Mouse (Mus musculus) cerebellum, adult 18-20 months (tissue): ENCODE measurements at regions not wholly inside any gene's neighbourhood (a gene's known extent, or its start where the extent isn't known, plus 50 kb on each side); places are given as distances from the start of the nearest gene placed in this dataset.

Experiments
- DNase-seq, 2 experiments: peaks; one replicate each; pipeline ENCODE4 v3.0.0; 2021

GRCm38 (mm10) chr7:73294399-73294798 lies 80.9 kb upstream of the Rgma start:
- DNase-seq = no peak

GRCm38 (mm10) chr7:73302501-73302900 lies 72.8 kb upstream of the Rgma start:
- no peak for DNase-seq

GRCm38 (mm10) chr7:73303818-73304217 lies 71.5 kb upstream of the Rgma start:
- DNase-seq = no peak

- DNase-seq = no peak
Observed at GRCm38 (mm10) chr7:73304799-73305198, 70.5 kb upstream of the Rgma start.

GRCm38 (mm10) chr7:73305286-73305975 lies 69.9 kb upstream of the Rgma start:
- no peak for DNase-seq

GRCm38 (mm10) chr7:73306296-73306695 lies 69.0 kb upstream of the Rgma start:
- DNase-seq = no peak

- no peak for DNase-seq
Observed at GRCm38 (mm10) chr7:73306728-73307127, 68.6 kb upstream of the Rgma start.

GRCm38 (mm10) chr7:73307586-73308490 lies 67.5 kb upstream of the Rgma start:
- DNase-seq = no peak

GRCm38 (mm10) chr7:73308981-73309380 lies 66.3 kb upstream of the Rgma start:
- DNase-seq = no peak

GRCm38 (mm10) chr7:73310056-73310455 lies 65.3 kb upstream of the Rgma start:
- DNase-seq = no peak

GRCm38 (mm10) chr7:73310581-73311136 lies 64.7 kb upstream of the Rgma start:
- no peak for DNase-seq

GRCm38 (mm10) chr7:73315555-73315954 lies 59.8 kb upstream of the Rgma start:
- no peak for DNase-seq

GRCm38 (mm10) chr7:73317574-73317973 lies 57.7 kb upstream of the Rgma start:
- no peak for DNase-seq

GRCm38 (mm10) chr7:73319004-73319403 lies 56.3 kb upstream of the Rgma start:
- DNase-seq = no peak

- DNase-seq = no peak
Observed at GRCm38 (mm10) chr7:73319994-73320393, 55.3 kb upstream of the Rgma start.

GRCm38 (mm10) chr7:73322466-73323151 lies 52.7 kb upstream of the Rgma start:
- no peak for DNase-seq

GRCm38 (mm10) chr7:73323556-73323955 lies 51.8 kb upstream of the Rgma start:
- no peak for DNase-seq

- DNase-seq = no peak
Observed at GRCm38 (mm10) chr7:73325503-73325902, 49.8 kb upstream of the Rgma start.
